Mouse (Mus musculus) neural tube, embryonic 11.5 days (tissue): ENCODE data around the gene Jph3. TPM values are rescaled to one million over a fixed set of nuclear protein-coding genes. Genes with fewer than 3 reads are reported as not detected.

Source experiments
- ATAC-seq: fragments of 200-750 bp; cut with Nextera tagmentation; 2 replicates; pipeline ENCODE4 v1.8.0; 2017; ENCODE audit warnings: moderate number of reproducible peaks, mild to moderate bottlenecking, moderate TSS enrichment, moderate library complexity; ENCODE audit not compliant: insufficient read depth, low FRiP score, low TSS enrichment
- DNase-seq: peaks from one replicate; pipeline ENCODE4 v3.0.0-alpha.2; 2015; ENCODE audit warnings: low spot score
- H3K27ac ChIP-seq: fragments of 300-500 bp; sonication (generic); 2 replicates; pipeline ENCODE4 v1.5.1; 2014; ENCODE audit warnings: low read depth, mild to moderate bottlenecking, low read length
- H3K27me3 ChIP-seq: fragments of 300-500 bp; sonication (generic); 2 replicates; pipeline ENCODE4 v1.6.1; 2014; ENCODE audit warnings: mild to moderate bottlenecking, low read length, mixed read lengths; ENCODE audit not compliant: control insufficient read depth, insufficient read depth
- H3K36me3 ChIP-seq: fragments of 300-500 bp; sonication (generic); 2 replicates; pipeline ENCODE4 v1.6.1; 2014; ENCODE audit warnings: mild to moderate bottlenecking, low read length, moderate library complexity, mixed read lengths; ENCODE audit not compliant: control insufficient read depth, insufficient read depth
- H3K4me1 ChIP-seq: fragments of 300-500 bp; sonication (generic); 2 replicates; pipeline ENCODE4 v1.6.1; 2014; ENCODE audit warnings: low read length, mixed read lengths; ENCODE audit not compliant: control insufficient read depth, insufficient read depth
- H3K4me2 ChIP-seq: fragments of 300-500 bp; sonication (generic); 2 replicates; pipeline ENCODE4 v1.6.1; 2014; ENCODE audit warnings: low read depth, mild to moderate bottlenecking, moderate library complexity
- H3K4me3 ChIP-seq: fragments of 300-500 bp; sonication (generic); 2 replicates; pipeline ENCODE4 v1.5.1; 2014; ENCODE audit warnings: low read depth, low read length
- H3K9ac ChIP-seq: fragments of 300-500 bp; sonication (generic); 2 replicates; pipeline ENCODE4 v1.6.1; 2014; ENCODE audit warnings: mild to moderate bottlenecking, low read length
- H3K9me3 ChIP-seq: fragments of 300-500 bp; sonication (generic); 2 replicates; pipeline ENCODE4 v1.6.1; 2016; ENCODE audit warnings: low read length; ENCODE audit not compliant: control insufficient read depth
- WGBS: fragments of 180-500 bp; shearing (Covaris S2); extraction: QIAGEN DNeasy Blood & Tissue Kit; methylation state at CpG from one replicate; pipeline ENCODE4 v1.1.7; 2014; 5-methylcytosine and 5-hydroxymethylcytosine counted together
- polyA plus RNA-seq: library from polyadenylated mRNA; unstranded; fragments of >200 nt; fragmentation: Nextera tagmentation; extraction: Ambion mirVana; gene quantifications from 2 replicates; pipeline ENCODE4 v1.2.1, GENCODE M21; 2014

Gene Jph3
- polyA plus RNA-seq, 1 experiment from 2014 or later, result 16.9 TPM

DNA sequence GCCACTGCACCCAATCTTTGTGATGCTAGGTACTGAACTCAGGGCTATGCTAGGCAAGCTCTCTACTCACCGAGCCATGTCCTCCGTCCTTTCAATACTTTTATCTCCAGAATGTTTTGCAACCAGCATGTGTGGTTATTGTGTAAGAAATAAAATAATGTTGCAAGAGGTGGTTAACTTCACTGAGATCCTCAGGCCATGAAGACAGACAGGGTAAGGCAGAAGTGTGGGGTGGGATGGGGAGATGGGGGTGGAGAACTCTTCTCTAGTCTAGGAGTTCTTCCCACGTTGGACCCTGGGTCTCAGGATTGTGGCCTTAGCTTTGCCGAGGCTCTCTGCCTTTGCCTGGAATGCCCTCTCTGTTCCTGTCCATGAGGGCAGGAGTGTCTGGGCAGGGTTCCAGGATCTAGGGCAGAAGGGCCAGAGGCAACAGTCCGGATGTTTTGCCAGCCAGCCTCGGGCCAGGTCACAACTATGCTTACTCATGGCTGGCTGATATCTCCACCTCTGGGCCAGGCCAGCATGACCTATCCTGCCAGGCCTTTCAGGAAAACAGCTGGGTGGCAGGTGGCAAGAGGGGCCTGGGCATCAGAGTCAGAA is 33.7 kb upstream of the Jph3 start:
- ATAC-seq (no peak), DNase-seq (no peak)
- Histone ChIP-seq H3K4me2 (no peak overlapping the region), H3K36me3 (no peaks in the 10 kb centered on the region), H3K27ac (no peak overlapping the region), H3K9ac (no peak overlapping the region), H3K9me3 (no peaks in the 10 kb centered on the region), H3K4me1 (peaks cover 10% of the 10 kb centered on the region), H3K27me3 (no peaks in the 10 kb centered on the region), H3K4me3 (no peak overlapping the region)
- 82% methylated on average over 6 of the region's 6 CpGs for WGBS

DNA sequence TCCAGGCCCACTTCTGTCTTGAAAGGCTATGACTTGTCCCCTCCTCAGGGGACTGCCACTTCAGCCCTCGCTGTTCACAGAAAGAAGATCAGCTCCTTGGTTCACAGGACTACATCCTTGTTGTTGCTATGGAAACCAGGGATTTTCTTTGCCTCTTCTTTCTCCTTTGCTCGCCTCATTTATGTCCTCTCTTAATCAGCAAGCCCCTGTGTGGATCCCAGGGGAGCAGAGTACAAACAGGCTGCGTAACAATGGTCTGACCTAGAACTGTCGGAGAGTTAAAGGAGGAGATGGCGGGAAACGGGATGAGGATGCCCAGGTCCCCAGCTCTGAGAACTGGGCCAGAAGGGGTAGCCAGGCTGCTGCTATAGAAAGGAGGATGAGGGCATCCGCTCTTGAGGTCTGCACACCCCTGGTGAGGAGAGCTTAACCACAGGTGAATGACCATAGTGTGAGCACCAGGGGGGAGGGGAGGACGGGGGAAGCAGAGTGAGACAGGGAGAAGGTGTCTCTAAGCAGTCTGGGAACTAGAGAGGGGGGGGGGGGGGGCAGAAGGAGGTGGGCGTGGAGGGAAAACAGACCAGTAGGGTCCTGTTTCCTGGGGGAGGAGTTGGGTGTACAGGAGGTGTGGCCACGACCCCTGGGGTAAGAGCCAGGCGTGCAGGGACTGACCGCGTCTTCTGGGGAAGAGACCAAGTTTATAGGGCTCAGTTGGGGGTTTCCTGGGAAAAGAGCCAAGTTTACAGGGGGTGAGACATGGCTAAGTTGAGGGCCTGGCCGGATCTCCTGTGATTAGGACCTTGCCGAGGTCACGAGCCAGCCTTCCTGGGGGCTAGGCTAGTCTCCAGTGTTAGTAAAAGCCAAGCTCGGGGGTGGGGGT is 31.4 kb upstream of the Jph3 start:
- H3K27me3 ChIP-seq, result no peaks in the 10 kb centered on the region
- no peaks in the 10 kb centered on the region for H3K9me3 ChIP-seq
- no peak overlapping the region for H3K4me3 ChIP-seq
- peaks cover 10% of the 10 kb centered on the region for H3K4me1 ChIP-seq
- H3K9ac ChIP-seq, result no peak overlapping the region
- no peak; the same call in 1 of the 2 replicates for ATAC-seq
- H3K27ac ChIP-seq, result no peak overlapping the region
- H3K36me3 ChIP-seq, result no peaks in the 10 kb centered on the region
- DNase-seq, result peak; percentile 25
- peak overlapping the region; percentile 32 for H3K4me2 ChIP-seq
- 1% methylated on average over 17 of the region's 17 CpGs for WGBS

DNA sequence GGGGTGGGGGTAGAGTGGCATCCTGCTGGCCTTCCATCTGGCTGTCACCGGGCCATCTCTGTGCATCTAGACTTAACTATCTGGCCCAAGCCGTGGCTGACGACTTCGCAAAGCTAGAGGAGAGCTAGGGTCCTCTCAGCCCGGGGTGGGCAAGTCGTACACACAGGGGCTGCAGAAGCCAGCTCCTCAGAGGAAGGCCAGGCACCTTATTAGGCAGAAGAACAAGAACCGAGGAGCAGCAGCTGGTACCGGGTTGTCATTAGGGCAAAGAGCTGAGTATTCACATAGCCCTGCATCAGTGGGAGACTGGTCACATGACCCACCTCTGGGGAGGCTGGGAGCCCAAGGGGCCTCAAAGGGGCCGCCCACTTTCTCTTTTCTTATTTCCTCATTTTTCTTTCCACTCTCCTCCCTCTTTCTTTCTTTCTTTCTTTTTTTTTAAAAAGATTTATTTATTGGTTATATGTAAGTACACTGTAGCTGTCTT is 30.8 kb upstream of the Jph3 start:
- ATAC-seq, result no peak
- H3K4me1 ChIP-seq, result peaks cover 10% of the 10 kb centered on the region
- 10% methylated on average over 9 of the region's 9 CpGs for WGBS
- no peaks in the 10 kb centered on the region for H3K27me3 ChIP-seq
- no peak for DNase-seq
- H3K4me2 ChIP-seq, result peak overlapping the region; percentile 32
- no peaks in the 10 kb centered on the region for H3K9me3 ChIP-seq
- H3K4me3 ChIP-seq, result no peak overlapping the region
- no peak overlapping the region for H3K27ac ChIP-seq
- no peak overlapping the region for H3K9ac ChIP-seq
- no peaks in the 10 kb centered on the region for H3K36me3 ChIP-seq

DNA sequence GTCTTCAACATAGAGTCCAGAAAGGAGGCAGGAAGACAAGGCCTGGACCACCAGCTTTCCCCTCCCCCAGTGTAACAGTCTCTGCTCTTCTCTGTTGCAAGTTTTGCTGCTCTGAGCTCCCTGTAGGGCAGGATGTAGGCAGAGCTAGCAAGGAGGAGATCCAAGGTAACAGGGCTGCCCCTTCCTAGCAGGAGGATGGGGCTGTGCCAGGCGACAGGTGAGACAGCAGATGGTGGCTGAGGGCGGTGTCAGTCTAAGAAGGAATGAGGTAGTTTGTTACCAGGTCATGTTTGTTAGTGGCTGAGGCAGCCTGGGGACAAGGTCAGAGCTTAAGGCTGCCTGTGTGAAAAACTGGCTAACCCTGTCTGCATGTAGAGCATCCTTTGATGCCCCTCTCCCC is 29.5 kb upstream of the Jph3 start:
- no peak overlapping the region for H3K4me2 ChIP-seq
- no peaks in the 10 kb centered on the region for H3K36me3 ChIP-seq
- WGBS, result 90% methylated on average over 2 of the region's 2 CpGs
- H3K27ac ChIP-seq, result no peak overlapping the region
- no peaks in the 10 kb centered on the region for H3K27me3 ChIP-seq
- no peak overlapping the region for H3K9ac ChIP-seq
- ATAC-seq (no peak), DNase-seq (no peak)
- no peaks in the 10 kb centered on the region for H3K9me3 ChIP-seq
- no peak overlapping the region for H3K4me3 ChIP-seq
- H3K4me1 ChIP-seq, result peaks cover 10% of the 10 kb centered on the region

DNA sequence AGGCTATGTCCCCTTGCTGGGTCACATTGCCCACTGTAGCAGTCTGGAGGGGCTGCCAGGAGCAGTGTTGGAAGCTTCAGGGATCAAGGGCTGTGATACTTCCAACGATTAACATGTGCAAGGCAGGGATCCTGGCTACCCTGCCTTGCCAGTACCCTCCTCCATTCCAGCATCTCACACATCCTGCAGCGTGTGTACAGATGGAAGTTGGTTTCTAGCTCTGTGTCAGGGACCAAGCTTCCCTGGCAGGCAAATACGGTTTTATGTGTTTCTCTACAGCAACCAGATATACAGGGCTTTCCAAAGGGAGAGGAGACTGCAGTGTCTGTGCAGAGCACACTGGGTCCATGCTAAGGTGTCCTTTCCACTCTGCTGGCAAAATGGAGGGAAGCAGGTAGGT is 24.2 kb upstream of the Jph3 start:
- Histone ChIP-seq H3K9ac (no peak overlapping the region), H3K27me3 (no peaks in the 10 kb centered on the region), H3K9me3 (no peaks in the 10 kb centered on the region), H3K36me3 (no peaks in the 10 kb centered on the region), H3K27ac (no peak overlapping the region), H3K4me1 (no peaks in the 10 kb centered on the region), H3K4me3 (no peak overlapping the region), H3K4me2 (no peak overlapping the region)
- DNase-seq, result no peak
- no peak for ATAC-seq
- WGBS, result 79% methylated on average over 3 of the region's 3 CpGs

- Histone ChIP-seq H3K27me3 (no peaks in the 10 kb centered on the region), H3K36me3 (no peaks in the 10 kb centered on the region), H3K4me3 (no peak overlapping the region), H3K9me3 (no peaks in the 10 kb centered on the region), H3K9ac (no peak overlapping the region), H3K4me2 (no peak overlapping the region), H3K27ac (no peak overlapping the region), H3K4me1 (no peaks in the 10 kb centered on the region)
- ATAC-seq (no peak), DNase-seq (no peak)
- 87% methylated on average over 11 of the region's 11 CpGs for WGBS
These were observed 22.5 kb upstream of the Jph3 start for GRCm38 (mm10) chr8:121706956-121707355.

DNA sequence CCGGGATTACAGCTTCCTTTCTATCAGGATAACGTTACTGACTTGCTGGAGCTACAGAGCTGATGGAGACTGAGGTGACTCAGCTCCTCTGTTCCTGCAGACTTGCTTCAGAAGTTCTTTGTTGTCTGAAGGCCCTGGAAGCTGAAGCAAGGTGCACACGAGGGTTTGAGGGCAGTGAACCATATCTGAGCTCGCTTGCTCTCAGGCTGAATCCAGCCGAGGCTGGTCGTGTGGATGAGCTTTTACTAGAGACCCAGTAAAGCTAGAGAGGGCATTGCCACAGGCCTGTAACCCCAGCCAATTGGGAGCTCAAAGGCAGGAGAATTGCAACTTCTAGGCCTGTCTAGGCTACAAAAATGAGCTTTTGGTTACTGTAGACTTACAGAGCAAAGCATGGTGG is 21.0 kb upstream of the Jph3 start:
- no peak overlapping the region for H3K27ac ChIP-seq
- no peak overlapping the region for H3K4me2 ChIP-seq
- no peaks in the 10 kb centered on the region for H3K4me1 ChIP-seq
- H3K27me3 ChIP-seq, result no peaks in the 10 kb centered on the region
- ATAC-seq, result no peak
- H3K9ac ChIP-seq, result no peak overlapping the region
- no peak for DNase-seq
- H3K36me3 ChIP-seq, result no peaks in the 10 kb centered on the region
- 68% methylated on average over 6 of the region's 6 CpGs for WGBS
- no peaks in the 10 kb centered on the region for H3K9me3 ChIP-seq
- no peak overlapping the region for H3K4me3 ChIP-seq

- no peaks in the 10 kb centered on the region for H3K36me3 ChIP-seq
- no peaks in the 10 kb centered on the region for H3K27me3 ChIP-seq
- ATAC-seq (0 out of 2 replicates have a peak, but pooled peaks have one; percentile 6), DNase-seq (no peak)
- H3K4me3 ChIP-seq, result no peak overlapping the region
- no peak overlapping the region for H3K9ac ChIP-seq
- H3K9me3 ChIP-seq, result no peaks in the 10 kb centered on the region
- no peaks in the 10 kb centered on the region for H3K4me1 ChIP-seq
- H3K4me2 ChIP-seq, result peak overlapping the region; percentile 16
- WGBS, result 51% methylated on average over 14 of the region's 14 CpGs
- no peak overlapping the region for H3K27ac ChIP-seq
These were observed 11.9 kb upstream of the Jph3 start for GRCm38 (mm10) chr8:121717502-121717901.
